Mouse (Mus musculus): ENCODE data around the gene Cox15.

DNA sequence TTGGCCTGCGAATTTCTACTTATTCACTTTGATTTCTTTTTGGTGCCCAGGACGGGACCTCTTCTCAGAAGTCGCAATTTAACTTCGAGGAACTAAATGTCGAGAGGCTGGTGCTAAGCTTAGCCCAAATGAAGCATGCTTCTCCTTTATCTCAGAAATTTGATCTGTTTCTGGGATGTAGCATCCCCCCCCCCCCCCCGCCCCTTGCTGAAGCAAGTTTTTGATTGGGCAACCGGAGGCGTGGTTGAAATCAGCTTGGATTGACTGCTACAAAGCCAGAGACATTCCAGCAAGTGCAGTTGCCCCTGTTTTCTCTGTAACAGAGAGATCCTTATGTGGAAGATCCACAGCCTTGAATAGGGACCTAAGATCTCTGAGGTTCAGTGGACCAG lies 22.8 kb downstream of the Cox15 start:
- TF ChIP-seq CTCF (IDR thresholded peaks at IDR 0.05; ENCODE audit: low read depth): no peak
- no peak for TF ChIP-seq EP300 (IDR thresholded peaks at IDR 0.05; ENCODE audit: low read depth)
